Mouse (Mus musculus) MEL-GATA-1-ER (cell line): ENCODE measurements at regions not wholly inside any gene's neighbourhood (a gene's known extent, or its start where the extent isn't known, plus 50 kb on each side); places are given as distances from the start of the nearest gene placed in this dataset.
A peak's percentile ranks its signal among the peaks of the same experiment; 100 is the strongest.

ENCODE experiments used
- DNase-seq: peaks from one replicate; pipeline ENCODE4 v3.0.0-alpha.2; 2012; ENCODE audit warnings: low read depth; ENCODE audit errors: extremely low read depth

DNA sequence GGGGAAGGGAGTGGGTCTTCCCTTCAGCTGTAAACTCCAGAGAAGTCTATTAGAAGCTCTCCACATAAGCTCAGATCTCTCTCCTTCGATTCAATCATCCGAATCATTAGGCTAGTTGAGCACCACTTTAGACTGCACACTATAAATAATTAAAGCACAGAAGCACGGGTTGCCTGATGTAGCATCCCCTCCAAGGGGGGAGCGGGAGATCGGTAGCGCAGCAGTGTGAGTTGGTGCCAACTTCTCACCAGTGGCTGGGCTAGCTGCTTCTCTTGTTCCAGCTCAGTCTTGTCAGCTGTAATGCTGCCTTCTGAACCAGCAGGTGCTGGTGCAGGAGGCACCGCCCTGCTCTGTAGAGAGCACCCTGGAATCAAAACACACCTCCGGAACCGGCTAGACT is 78.6 kb downstream of the A830031A19Rik start:
- no peak for DNase-seq

GRCm38 (mm10) chr11:23994160-23994559 is 80.7 kb downstream of the A830031A19Rik start:
- DNase-seq = no peak

DNA sequence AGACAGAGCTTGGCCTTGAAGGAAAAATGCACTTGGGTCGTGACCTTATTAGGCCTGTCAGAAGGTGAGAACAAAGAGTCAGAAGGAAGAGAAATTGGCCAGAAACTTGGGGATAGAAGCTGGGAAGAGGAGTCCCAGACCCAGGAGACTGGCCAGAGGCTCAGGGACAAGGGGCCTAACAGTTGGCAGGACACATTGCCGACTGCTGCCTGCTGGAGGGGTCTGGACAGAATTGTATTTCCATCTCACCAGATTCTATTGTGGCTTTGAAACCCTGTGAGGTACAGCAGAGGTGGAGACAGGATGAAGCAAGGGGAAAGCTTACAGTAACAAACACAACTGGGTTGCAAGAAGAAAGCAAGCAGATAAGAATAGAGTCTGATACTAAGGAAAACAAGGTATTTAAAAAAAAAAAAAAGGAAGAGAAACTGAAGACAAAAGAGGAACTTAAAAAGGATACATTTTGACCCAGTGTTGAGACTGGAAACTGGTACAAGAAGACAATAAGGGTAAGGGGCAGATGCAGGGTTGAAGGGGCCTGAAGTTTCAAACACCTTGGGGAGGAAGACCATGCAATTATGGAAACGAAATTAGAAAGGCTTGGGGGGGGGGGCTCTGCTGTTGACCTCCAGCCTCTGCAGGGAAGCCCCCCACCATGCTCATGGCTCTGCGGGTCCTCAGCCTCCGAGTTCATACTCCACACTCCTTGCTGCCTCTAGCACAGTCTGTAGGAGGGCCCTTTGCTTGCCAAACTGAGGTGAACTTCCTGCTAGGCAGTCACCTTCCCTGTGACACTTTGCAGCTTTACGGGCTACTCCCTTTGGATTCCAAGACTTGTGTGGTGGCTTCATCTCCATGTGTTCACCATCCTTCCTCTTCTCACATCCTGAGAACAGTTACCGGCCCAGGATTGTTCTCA is 87.1 kb downstream of the A830031A19Rik start:
- DNase-seq = peak; percentile 13

DNA sequence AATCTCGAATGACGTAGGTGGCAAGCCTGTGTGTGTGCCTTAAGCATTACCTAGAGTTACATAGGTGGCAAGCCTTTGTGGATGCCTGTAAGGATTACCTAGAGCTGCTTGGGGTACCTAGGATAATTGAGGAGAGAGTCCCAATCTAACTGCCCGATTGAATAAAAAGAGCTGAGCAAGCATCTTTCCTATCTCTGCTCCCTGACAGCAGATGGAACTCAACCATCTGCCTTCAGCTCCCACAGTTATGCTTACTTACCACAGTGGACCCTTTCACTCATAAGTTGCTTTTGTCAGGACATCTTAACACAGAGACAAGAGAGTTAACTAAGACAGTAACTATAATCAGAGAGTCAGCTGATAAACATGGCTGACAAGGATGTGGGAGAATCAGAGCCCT is 89.6 kb downstream of the A830031A19Rik start:
- DNase-seq = no peak

GRCm38 (mm10) chr11:23979332-23979731 is 84.3 kb upstream of the Papolg start:
- peak; percentile 28 for DNase-seq

DNA sequence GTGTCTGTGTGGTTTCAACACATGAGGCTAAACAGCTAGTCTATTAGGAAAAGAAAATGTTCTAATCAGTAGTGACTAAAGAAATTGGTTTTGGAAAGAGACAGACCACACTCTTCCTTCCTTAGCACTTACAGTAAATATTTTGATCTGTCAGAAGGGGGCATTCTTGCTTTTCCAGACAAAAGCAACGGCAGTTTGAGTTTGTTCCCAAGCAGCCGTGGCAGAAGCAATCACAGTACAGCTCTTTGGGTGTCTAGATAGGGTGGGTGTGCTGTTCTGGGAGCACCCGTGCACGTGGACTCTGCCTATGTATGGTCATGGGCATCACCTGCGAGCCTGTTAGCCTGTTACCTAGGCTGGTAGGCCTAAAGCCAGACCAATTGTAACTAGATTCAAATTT is 83.2 kb upstream of the Papolg start:
- no peak for DNase-seq

DNA sequence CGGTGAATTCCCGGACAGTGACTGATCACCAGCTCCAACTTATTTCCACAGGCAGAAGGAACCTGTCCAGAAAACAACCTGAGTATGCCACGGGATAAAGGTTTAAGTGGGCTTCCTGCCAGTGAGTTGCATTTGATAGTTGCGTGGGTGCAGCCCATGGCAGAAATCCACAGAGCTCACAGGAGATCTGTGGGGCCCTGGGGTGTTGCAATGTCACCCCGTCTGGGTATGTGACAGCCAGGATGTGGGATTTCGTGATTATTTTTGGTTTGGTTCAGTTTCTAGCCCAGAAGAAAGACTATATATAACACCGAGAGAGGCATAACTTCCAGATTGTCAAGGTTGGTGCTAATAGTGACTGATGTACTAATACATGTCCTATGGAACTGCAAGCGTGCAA is 82.0 kb upstream of the Papolg start:
- DNase-seq = no peak

DNA sequence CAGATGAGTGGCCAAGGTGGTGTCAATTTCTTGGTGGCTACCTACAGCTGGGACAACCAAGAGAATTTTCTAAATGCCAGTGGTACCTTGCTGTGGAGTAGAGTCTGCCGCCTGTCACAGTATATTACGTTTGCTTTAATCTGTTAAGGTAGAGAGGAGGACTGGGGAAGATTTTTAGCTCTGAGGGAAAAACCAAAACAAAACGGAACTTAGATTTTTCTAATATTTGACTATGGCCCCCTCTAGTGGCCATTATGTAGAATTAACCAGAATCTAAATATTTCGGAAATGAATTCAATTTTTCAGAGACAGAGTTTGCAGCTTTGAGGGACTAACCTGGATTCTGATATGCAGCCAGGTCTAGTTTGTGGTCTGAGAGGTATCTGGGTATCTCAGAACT is 59.3 kb upstream of the Papolg start:
- peak; percentile 40 for DNase-seq

DNA sequence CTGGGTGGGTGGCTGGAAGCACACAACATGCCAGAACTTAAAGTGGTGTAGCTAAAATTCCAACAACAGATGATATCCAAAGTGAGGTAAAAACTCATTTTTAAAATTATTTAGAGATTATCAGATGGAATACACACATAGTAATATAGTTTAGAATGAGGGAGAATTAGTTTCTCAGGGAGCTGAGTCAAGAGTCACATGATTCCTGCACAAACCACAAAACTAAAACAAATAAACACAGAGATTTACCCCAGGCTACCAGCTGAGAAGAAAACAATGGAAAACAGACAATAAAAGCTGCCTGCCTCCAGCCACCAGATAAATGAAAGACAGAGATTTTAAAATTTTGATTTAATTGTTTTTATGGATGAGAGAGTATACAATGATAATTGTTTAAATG is 50.9 kb upstream of the Papolg start:
- DNase-seq = no peak
